Mouse (Mus musculus) cerebellum, adult 2 months (tissue): Measurements from ENCODE around the gene Hnrnpm.

Experiments
- CTCF ChIP-seq: fragments of 200-500 bp; IDR thresholded peaks from 2 replicates; pipeline ENCODE4 v1.5.1; 2011; ENCODE audit warnings: low read depth, mild to moderate bottlenecking, control low read depth, low read length, moderate library complexity, borderline replicate concordance; ENCODE audit not compliant: insufficient read depth
- POLR2A ChIP-seq: fragments of 200-500 bp; IDR thresholded peaks from 2 replicates; pipeline ENCODE4 v1.6.1; 2011; ENCODE audit warnings: low read length, control low read depth, borderline replicate concordance; ENCODE audit not compliant: insufficient read depth

DNA sequence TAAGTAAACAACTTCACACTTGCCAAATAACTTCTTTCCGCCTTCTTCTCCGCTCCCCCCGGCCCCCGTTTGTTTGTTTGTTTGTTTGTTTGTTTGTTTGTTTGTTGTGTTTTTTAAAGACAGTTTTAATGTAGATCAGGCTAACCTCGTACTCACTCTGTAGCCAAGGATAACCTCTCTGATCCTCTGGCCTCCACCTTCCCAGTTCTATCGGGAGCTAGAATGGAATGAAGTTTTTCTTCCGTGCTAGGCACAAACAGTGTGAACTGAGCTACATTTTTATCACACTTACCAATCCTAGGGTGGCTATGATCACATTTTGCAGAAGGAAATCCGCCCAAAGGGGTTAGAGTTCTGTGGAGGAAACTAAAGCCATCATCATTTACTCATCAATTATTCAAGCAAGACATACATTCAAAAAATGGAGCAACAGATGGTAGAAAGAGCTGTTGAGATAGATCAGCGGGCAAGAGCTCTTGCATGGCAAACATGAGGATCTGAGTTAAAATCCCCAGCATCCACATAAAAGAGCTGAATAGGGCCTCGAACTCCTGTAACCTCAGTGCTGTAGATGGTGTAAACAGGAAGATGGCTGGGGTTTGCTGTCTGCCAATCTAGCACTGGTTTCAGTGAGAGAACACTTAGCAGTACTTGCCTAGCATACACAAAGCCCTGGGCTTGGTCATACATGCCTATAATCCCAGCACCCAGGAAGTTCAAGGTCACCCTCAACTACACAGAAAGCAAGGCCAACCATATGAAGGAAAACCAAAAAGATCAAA, 32.5 kb upstream of the Hnrnpm start:
- TF ChIP-seq CTCF (no peak), POLR2A (no peak)
